Mouse (Mus musculus): ENCODE results near the gene Polr3e.
"Not testable (repeated sequence)": the region's sequence is repeated elsewhere in the genome, so short reads cannot be mapped to it uniquely, and the experiment has no call there.

The Polr3e gene

DNA sequence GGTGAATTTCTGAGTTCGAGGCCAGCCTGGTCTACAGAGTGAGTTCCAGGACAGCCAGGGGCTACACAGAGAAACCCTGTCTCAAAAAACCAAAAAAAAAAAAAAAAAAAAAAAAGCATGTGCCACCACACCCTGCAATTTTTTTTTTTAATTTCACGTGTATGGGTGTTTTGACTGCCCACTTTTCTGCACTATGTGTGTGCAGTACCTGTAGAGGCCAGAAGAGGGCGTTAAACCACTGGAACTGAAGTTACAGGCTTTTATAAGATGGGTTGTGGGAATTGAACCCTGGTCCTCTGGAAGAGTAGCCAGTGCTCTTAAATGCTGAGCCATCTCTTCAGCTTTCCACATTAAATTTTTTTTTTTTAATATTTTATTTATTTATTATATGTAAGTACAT is 7.4 kb upstream of the Polr3e start:
- not testable (repeated sequence) for DNase-seq (ENCODE audit: low read depth, low spot score)

GRCm38 (mm10) chr7:120911268-120911667 is 6.3 kb upstream of the Polr3e start:
- DNase-seq (ENCODE audit: low read depth, low spot score): not testable (repeated sequence)

GRCm38 (mm10) chr7:120913332-120913731 is 4.2 kb upstream of the Polr3e start:
- DNase-seq (ENCODE audit: low read depth, low spot score): peak; percentile 17

DNA sequence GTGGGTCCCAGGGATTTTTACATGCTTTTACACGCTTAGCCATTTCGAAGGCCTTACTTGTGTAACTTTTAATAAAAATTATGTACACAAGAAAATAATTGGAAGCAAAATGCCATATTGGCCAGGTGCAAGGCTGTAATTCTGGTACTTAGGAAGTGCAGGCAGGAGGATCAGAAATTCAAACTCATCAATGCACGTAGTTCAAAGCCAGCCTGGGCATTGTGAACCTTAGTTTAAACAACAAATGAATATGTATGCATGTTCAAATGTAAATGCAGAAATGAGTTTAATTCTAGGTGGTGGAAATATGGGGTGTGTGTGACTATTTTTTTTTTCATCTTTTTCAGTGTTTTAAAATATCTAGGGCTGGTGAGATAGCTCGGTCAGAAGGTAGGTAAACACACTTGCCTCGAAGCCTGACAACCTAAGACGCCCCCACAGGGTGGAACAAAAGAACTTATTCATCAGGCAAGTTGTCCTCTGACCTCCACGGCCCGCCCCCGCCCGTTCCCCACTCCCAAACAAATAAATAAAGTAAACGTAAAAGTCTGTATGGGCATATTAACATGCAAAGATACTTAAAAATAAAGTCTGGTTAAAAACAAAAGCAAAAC is 1.2 kb upstream of the Polr3e start:
- no peak for DNase-seq (ENCODE audit: low read depth, low spot score)

DNA sequence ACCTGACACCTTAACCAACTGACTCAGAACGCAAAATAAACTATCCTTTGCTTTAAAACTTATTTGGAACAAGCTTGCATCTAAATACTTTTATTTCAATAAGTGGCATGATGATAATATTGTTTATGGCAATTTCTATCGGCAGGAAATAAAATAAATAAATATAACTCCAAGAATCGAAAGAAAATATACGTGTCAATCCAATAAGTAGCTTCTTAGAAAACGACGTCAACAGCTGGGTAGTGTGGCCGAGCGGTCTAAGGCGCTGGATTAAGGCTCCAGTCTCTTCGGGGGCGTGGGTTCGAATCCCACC is 309 bp upstream of the Polr3e start:
- DNase-seq (ENCODE audit: low read depth, low spot score): no peak

DNA sequence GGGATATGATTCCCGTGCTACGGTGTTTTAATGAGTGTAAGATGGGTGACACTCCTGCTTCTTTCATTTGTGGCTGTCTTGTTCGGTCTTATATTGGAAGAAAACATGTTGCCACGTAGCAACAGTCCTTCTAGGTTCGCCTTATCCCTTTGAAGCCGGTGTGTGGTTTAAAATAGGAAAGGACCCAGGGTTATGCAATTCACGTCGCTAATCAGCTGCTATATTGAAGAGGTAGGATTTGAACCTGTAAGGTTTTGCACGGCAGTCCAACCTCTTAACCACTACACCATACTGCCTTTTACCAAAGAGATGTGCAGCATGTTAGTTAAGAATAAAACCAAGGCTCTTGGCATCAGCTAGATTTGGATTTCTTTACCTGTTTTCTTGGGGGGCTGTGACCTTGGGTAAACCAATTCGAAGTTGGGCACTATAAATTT is 1.0 kb downstream of the Polr3e start:
- DNase-seq (ENCODE audit: low read depth, low spot score): peak; percentile 94

DNA sequence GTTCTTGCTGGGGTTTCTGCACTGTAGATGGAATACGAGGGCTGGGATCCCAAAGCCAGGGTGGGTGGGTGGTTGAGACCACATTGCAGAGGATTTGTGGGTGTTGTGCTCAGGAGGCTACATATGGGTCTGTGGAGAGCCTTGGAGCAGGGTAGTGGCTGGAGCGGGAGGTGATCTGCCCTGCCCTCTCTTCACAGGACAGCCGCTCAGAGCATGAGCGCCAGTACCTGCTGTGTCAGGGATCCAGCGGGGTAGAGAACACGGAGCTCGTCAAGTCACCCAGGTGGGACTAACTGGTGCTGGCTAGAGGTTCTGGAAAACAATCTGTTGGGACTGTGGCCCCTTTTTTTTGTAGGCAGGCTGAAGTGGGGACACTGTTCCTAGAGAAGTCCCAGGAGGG is 15.6 kb downstream of the Polr3e start:
- DNase-seq (ENCODE audit: low read depth, low spot score): no peak

DNA sequence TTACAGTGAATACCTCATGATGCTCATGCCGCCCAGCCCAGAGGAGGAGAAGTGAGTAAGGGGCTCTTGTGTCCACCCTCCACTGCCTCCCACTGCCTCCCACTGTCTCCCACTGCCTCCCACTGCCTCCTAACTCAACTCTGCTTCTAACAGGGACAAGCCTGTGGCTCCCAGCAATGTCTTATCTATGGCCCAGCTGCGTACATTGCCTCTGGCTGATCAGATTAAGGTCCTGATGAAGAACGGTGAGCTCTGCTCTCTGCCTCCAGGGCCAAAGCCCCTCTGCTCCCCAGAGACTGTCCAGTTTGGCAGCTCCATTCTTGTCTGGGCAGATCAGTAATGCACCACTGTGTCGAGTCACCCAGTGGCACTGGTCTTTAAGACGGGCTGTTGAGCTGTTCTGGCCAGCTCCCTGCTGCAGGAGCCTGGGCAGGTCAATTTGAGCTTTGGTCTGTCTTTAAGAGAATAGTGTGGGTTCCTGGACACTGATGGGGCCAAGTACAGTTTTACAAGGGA is 16.2 kb downstream of the Polr3e start:
- no peak for DNase-seq (ENCODE audit: low read depth, low spot score)

- peak; percentile 53 for DNase-seq (ENCODE audit: low read depth, low spot score)
Measured at GRCm38 (mm10) chr7:120934716-120935115, 17.2 kb downstream of the Polr3e start.

GRCm38 (mm10) chr7:120936522-120936921 is 19.0 kb downstream of the Polr3e start:
- DNase-seq (ENCODE audit: low read depth, low spot score): no peak

- DNase-seq (ENCODE audit: low read depth, low spot score): no peak
Measured at GRCm38 (mm10) chr7:120938206-120938605, 20.7 kb downstream of the Polr3e start.

DNA sequence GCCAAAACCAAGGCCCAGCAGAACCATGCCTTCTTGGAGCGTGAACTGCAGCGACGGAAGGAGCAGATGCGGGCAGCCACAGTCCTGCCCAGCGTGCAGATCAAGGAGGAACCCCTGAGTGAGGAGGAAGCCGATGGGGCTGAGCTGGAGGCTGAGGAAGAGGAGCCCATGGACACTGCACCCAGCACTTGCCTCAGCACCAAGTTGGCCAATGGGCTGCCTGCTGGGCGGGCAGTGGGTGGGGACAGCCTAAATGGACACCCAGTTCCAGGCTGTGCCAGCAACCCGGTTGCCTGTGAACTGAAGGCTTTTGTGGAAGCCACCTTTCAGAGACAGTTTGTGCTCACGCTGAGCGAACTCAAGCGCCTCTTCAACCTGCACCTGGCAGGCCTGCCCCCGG is 22.8 kb downstream of the Polr3e start:
- DNase-seq (ENCODE audit: low read depth, low spot score): no peak

DNA sequence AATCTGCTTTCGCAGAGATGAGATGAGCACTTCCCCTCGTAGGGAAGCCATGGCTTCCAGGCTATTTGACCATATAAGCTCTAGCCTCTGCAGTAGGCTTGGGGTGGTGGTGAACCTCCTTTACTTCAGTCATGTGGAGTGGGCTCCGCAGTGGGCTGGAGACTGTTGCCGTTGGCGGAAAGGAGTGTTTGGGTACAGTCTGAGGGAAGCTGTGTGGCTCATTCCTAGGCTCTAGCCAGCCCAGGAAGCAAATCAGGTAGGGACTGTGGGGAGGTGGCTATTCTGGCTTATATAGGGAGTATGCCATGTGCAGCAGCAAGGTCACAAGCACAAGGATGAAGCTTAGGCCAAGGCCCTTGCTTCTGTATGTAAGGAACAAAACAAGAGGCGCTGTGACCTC is 23.7 kb downstream of the Polr3e start:
- no peak for DNase-seq (ENCODE audit: low read depth, low spot score)

DNA sequence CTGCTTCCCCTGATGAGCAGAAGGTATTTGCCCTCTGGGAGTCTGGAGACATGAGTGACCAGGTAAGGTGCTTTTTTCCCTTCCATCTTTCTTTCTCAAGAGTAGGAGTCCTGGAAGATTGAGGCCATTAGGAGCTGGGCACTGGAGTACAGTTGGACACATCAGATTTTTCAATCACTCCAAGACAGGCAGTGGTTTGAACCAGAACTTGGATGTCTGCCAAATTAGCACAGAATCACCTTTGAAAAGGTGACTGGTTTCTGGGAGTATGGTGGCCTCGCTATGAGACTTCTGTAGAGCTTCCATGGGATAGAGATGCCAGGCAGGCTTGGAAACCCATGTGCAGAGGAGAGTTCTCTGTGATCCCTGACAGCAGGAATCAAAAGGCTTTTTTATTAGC is 25.0 kb downstream of the Polr3e start:
- no peak for DNase-seq (ENCODE audit: low read depth, low spot score)

GRCm38 (mm10) chr7:120943936-120944509 is 26.5 kb downstream of the Polr3e start:
- no peak for DNase-seq (ENCODE audit: low read depth, low spot score)

DNA sequence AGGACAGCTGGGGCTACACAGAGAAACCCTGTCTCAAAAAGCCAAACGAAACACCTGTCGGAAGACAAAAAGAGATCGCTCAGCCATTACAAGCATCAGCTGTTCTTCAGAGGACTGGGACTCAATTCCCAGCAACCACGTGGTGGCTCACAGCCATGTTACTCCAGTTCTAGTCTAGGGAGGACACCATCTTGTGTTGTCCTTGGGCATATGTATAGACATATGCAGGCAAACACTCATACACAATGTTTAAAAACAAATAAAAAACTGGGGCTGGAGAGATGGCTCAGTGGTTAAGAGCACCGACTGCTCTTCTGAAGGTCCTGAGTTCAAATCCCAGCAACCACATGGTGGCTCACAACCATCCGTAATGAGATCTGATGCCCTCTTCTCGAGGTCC is 36.0 kb downstream of the Polr3e start:
- DNase-seq (ENCODE audit: low read depth, low spot score): not testable (repeated sequence)

GRCm38 (mm10) chr7:120960116-120960515 is 42.6 kb downstream of the Polr3e start:
- DNase-seq (ENCODE audit: low read depth, low spot score): no peak

DNA sequence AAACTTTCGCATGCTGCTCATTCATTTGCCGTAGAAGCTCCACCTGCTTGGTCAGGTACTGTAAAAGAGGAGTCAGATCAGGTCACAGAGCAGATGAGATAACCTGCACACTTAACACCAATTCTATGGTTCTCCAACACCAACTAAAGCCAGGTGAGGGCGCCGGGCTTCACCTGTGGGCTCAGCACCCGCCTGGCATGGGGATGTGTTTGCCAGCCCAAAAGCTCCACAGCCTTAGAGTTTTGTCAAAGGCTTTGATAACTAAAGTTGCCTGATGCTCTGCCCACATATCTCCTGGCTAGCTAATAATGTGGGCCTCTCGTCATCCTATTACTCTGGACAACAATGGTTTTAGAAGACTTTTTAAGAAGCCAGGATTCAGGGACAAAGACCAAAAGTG is 43.1 kb downstream of the Polr3e start:
- DNase-seq (ENCODE audit: low read depth, low spot score): peak; percentile 20

GRCm38 (mm10) chr7:120961893-120962292 is 44.3 kb downstream of the Polr3e start:
- no peak for DNase-seq (ENCODE audit: low read depth, low spot score)

- no peak for DNase-seq (ENCODE audit: low read depth, low spot score)
Measured at GRCm38 (mm10) chr7:120963126-120963525, 45.6 kb downstream of the Polr3e start.

- no peak for DNase-seq (ENCODE audit: low read depth, low spot score)
Measured at GRCm38 (mm10) chr7:120969221-120969620, 51.7 kb downstream of the Polr3e start.

DNA sequence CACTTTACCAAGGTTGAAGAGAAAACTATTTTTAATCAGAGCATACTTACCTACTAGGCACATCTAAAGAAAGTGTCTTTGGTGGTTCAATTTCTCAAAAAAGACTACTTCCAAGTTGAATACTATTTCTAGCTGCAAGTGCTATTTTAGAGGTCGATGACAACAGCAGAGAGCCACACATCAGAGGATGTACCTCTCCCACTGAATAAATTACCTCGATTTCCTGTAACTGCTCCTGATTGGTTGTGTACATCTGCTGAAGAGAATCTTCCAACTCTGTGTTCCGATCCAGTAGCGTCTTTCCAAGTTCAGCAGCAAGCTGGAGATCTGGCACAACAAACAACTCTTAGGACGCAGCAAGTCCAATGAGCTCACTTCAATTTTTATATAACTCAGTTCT is 52.6 kb downstream of the Polr3e start:
- DNase-seq (ENCODE audit: low read depth, low spot score): no peak

GRCm38 (mm10) chr7:120972471-120972870 is 54.9 kb downstream of the Polr3e start:
- not testable (repeated sequence) for DNase-seq (ENCODE audit: low read depth, low spot score)

GRCm38 (mm10) chr7:120974001-120974400 is 56.5 kb downstream of the Polr3e start:
- no peak for DNase-seq (ENCODE audit: low read depth, low spot score)
